Mouse (Mus musculus): ENCODE results near the gene Gnb2. TPM values are rescaled to one million over a fixed set of nuclear protein-coding genes. Genes with fewer than 3 reads are reported as not detected.

Gnb2 gene
- total RNA-seq, 2 experiments from 2014 or later: 77.0 to 94.2 TPM

GRCm38 (mm10) chr5:137541768-137542540, 8.6 kb upstream of the Gnb2 start:
- ATAC-seq (replicated peaks; ENCODE audit: low FRiP score, poor library complexity, severe bottlenecking): no peak

- ATAC-seq (replicated peaks; ENCODE audit: low FRiP score, poor library complexity, severe bottlenecking): no peak
Measured at GRCm38 (mm10) chr5:137540991-137541390, 7.7 kb upstream of the Gnb2 start.

GRCm38 (mm10) chr5:137539291-137539801, 6.0 kb upstream of the Gnb2 start:
- ATAC-seq (replicated peaks; ENCODE audit: low FRiP score, poor library complexity, severe bottlenecking): no peak

GRCm38 (mm10) chr5:137537461-137537860, 4.2 kb upstream of the Gnb2 start:
- ATAC-seq (replicated peaks; ENCODE audit: low FRiP score, poor library complexity, severe bottlenecking): no peak

GRCm38 (mm10) chr5:137535318-137535717, 2.0 kb upstream of the Gnb2 start:
- no peak for ATAC-seq (replicated peaks; ENCODE audit: low FRiP score, poor library complexity, severe bottlenecking)

GRCm38 (mm10) chr5:137534762-137535161, 1.5 kb upstream of the Gnb2 start:
- ATAC-seq (replicated peaks; ENCODE audit: low FRiP score, poor library complexity, severe bottlenecking): no peak

- peak; percentile 14 for ATAC-seq (replicated peaks; ENCODE audit: low FRiP score, poor library complexity, severe bottlenecking)
Measured at GRCm38 (mm10) chr5:137532808-137533116, 548 bp downstream of the Gnb2 start.

GRCm38 (mm10) chr5:137532131-137532807, 1.0 kb downstream of the Gnb2 start:
- peak; percentile 16; the same call in 1 of the 2 replicates for ATAC-seq (replicated peaks; ENCODE audit: low FRiP score, poor library complexity, severe bottlenecking)

GRCm38 (mm10) chr5:137531414-137532130, 1.7 kb downstream of the Gnb2 start:
- ATAC-seq (replicated peaks; ENCODE audit: low FRiP score, poor library complexity, severe bottlenecking): peak; percentile 5; the same call in 1 of the 2 replicates

GRCm38 (mm10) chr5:137530588-137531413, 2.5 kb downstream of the Gnb2 start:
- ATAC-seq (replicated peaks; ENCODE audit: low FRiP score, poor library complexity, severe bottlenecking): peak; percentile 14; the same call in 1 of the 2 replicates

GRCm38 (mm10) chr5:137530075-137530474, 3.2 kb downstream of the Gnb2 start:
- no peak for ATAC-seq (replicated peaks; ENCODE audit: low FRiP score, poor library complexity, severe bottlenecking)

GRCm38 (mm10) chr5:137529221-137529995, 3.9 kb downstream of the Gnb2 start:
- no peak for ATAC-seq (replicated peaks; ENCODE audit: low FRiP score, poor library complexity, severe bottlenecking)

- ATAC-seq (replicated peaks; ENCODE audit: low FRiP score, poor library complexity, severe bottlenecking): no peak
Measured at GRCm38 (mm10) chr5:137528247-137528968, 4.9 kb downstream of the Gnb2 start.

GRCm38 (mm10) chr5:137527413-137527812, 5.9 kb downstream of the Gnb2 start:
- no peak for ATAC-seq (replicated peaks; ENCODE audit: low FRiP score, poor library complexity, severe bottlenecking)

GRCm38 (mm10) chr5:137526192-137526936, 6.9 kb downstream of the Gnb2 start:
- peak; percentile 47 for ATAC-seq (replicated peaks; ENCODE audit: low FRiP score, poor library complexity, severe bottlenecking)

- no peak for ATAC-seq (replicated peaks; ENCODE audit: low FRiP score, poor library complexity, severe bottlenecking)
Measured at GRCm38 (mm10) chr5:137525511-137525910, 7.8 kb downstream of the Gnb2 start.

GRCm38 (mm10) chr5:137524671-137525070, 8.6 kb downstream of the Gnb2 start:
- ATAC-seq (replicated peaks; ENCODE audit: low FRiP score, poor library complexity, severe bottlenecking): no peak

GRCm38 (mm10) chr5:137524251-137524515, 9.1 kb downstream of the Gnb2 start:
- no peak for ATAC-seq (replicated peaks; ENCODE audit: low FRiP score, poor library complexity, severe bottlenecking)

Measured in erythroblast, adult 5-6 weeks (primary cell).